Mouse (Mus musculus) lung, adult 2 months (tissue): Measurements from ENCODE around the gene 1700057G04Rik. TPM values are rescaled to one million over a fixed set of nuclear protein-coding genes. Genes with fewer than 3 reads are reported as not detected.
"Not testable (repeated sequence)": the region's sequence is repeated elsewhere in the genome, so short reads cannot be mapped to it uniquely, and the experiment has no call there.

Source experiments
- DNase-seq: peaks from one replicate; pipeline ENCODE4 v3.0.0; 2022
- H3K4me1 ChIP-seq: fragments of 200-500 bp; 2 replicates; pipeline ENCODE4 v1.6.1; 2011; ENCODE audit warnings: low read length; ENCODE audit not compliant: control insufficient read depth, insufficient read depth
- H3K4me3 ChIP-seq: fragments of 200-500 bp; replicated peaks from 2 replicates; pipeline ENCODE3; 2011; ENCODE audit warnings: low read depth, mild to moderate bottlenecking, control low read depth, low read length; ENCODE audit errors: extremely low read depth
- CTCF ChIP-seq: fragments of 200-500 bp; IDR thresholded peaks from 2 replicates; pipeline ENCODE4 v1.5.1; 2011; ENCODE audit warnings: mild to moderate bottlenecking, low read length, control low read depth; ENCODE audit not compliant: insufficient read depth
- POLR2A ChIP-seq: fragments of 200-500 bp; IDR thresholded peaks from 2 replicates; pipeline ENCODE4 v1.6.1; 2011; ENCODE audit warnings: low read depth, mild to moderate bottlenecking, control low read depth, low read length, borderline replicate concordance; ENCODE audit errors: extremely low read depth
- WGBS: fragments of 180-500 bp; shearing (Covaris S2); methylation state at CpG from one replicate; pipeline ENCODE4 v1.1.7; 2018; 5-methylcytosine and 5-hydroxymethylcytosine counted together
- polyA plus RNA-seq: library from polyadenylated mRNA; depleted of rRNA; stranded (reverse); fragments of >200 nt; gene quantifications from 2 replicates; pipeline ENCODE4 v1.2.3, GENCODE M21; 2012

The 1700057G04Rik gene
- polyA plus RNA-seq, 1 experiment: not detected

DNA sequence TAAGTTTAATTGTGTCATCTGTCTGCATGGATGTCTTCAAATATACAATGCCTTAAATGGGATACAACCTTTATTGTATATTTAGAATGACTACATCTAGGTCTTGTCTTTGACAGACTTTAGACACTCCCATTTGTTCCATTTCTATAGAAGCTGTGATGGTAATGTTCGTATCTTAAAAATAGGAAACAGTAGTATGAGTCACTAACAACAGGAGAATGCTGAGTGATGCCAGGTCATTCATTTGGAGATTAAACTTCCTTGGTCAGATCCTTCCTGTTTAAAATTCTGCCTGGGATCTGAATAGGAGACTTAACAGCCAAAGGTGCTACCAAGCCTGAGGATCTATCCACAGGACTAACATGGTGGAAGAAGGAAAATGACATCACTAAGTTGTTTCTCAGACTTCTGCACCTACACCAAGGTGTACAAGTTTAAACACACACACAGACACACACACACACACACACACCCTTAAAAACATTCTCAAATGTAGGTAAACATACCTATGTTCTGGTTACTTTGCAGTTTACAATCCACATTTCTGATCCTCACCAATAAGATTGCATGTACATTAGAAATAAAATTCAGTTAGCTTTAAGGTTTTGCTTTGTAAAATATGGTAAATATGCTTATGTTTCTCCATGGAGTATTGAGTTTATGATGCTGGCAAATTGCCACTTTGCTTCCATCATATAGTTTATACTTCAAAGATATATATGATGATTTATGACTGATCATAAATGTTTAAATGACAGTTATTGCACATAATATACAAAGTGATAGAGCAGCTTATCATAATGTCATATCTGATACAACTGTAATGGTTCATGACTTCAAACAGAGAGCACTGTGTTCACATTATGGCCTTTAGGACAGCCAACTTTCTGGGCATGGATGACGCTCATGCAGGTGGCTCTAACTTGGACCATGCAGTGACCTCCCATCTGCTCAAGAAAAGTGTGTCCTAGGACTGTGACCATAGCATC is 15.3 kb upstream of the 1700057G04Rik start:
- no peaks in the 10 kb centered on the region; the same call in 1 of the 2 replicates for H3K4me1 ChIP-seq
- no peak for TF ChIP-seq CTCF
- no peak for TF ChIP-seq POLR2A
- no peak overlapping the region for H3K4me3 ChIP-seq
- 67% methylated on average over 2 of the region's 2 CpGs for WGBS
- no peak for DNase-seq

DNA sequence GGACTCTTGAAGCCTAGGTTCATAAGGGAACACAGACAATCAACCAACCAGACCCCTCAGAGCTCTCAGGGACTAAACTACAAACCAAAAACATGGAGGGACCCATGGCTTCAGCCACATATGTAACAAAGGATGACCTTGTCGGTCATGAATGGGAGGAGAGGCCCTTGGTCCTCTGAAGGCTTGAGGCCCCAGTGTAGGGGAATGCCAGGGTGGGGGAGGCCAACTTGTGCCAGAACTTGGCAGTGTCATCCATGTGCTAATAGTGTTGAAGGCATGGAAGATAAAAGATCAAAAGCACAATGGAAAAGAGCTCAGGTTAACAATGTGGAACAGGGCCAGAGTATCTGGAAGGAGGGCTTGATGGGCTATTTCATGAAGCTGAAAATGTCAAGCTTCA is 10.9 kb upstream of the 1700057G04Rik start:
- Histone ChIP-seq H3K4me3 (no peak overlapping the region), H3K4me1 (no peaks in the 10 kb centered on the region)
- DNase-seq: no peak
- no peak for TF ChIP-seq CTCF
- TF ChIP-seq POLR2A: no peak
- 74% methylated on average over 1 of the region's 1 CpGs for WGBS

DNA sequence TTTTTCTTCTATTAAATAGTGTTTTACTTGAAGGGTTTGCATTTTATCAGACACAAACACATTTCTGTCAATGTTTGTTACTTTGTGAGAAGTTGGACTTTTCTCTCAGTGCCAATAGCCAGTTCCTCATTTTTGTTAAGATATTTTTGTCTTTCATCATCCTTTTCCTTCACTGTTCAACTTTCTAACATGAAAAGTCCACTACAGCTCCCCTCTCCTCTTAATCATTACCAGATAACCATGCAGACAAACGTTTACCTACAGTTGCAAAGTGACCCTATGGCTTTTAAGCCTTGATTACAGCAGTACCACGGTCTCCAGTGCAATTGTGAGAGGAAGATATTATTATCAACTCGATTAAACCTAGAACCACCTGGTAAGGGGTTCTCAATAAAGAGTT is 8.0 kb upstream of the 1700057G04Rik start:
- DNase-seq: no peak
- no peaks in the 10 kb centered on the region; the same call in 1 of the 2 replicates for H3K4me1 ChIP-seq
- TF ChIP-seq POLR2A: no peak
- TF ChIP-seq CTCF: no peak
- WGBS: 53% methylated on average over 3 of the region's 3 CpGs
- H3K4me3 ChIP-seq: no peak overlapping the region

DNA sequence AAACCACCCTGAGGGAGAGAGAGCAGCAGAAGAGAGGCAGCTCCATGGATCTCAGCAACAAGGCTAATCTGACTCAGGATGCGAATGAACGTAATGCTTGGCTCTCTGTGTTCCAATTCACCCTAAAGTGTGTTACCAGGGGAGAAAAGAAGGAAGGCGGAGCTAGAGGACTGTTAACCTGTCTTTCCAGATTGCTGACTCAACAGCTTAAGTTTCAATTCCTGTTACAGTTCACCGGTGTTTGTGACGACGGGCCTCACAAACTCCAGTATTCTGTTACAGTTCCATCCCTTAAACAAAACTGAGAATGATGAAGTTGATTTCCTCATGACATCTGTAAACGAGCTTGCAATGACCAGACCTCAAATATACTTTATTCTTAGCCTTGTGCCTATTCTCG is 4.1 kb upstream of the 1700057G04Rik start:
- DNase-seq: no peak
- no peak for TF ChIP-seq CTCF
- no peak for TF ChIP-seq POLR2A
- Histone ChIP-seq H3K4me3 (no peak overlapping the region), H3K4me1 (no peaks in the 10 kb centered on the region; the same call in 1 of the 2 replicates)
- 79% methylated on average over 8 of the region's 8 CpGs for WGBS

DNA sequence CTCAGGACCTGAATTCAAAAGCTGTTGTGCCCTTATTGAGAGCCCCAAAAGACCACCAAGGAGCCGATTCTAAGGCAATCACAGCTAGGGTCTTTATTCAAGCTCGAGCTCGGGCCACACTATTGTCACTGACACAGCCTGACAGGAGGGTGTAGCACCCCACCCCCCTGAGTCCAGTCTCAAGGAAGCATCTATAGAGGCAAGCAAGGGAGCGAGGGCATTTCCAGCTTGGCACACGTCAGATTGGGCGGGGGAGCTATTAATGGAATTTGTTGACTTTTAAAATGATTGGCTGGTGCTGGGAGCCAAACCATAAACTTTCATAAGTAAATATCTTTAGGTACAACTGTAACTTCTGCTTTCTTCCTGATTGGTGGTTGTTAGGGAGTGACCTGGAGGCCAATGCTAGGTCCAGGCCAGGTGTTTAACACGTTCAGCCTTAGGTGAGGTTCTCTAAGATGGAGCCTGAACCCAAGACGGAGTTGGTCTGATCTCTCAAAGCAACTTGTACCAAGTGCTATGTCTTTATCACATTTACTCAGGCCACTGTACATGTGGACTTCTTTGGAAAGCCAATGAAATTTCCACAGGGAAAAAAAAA is 3.5 kb upstream of the 1700057G04Rik start:
- DNase-seq: no peak
- WGBS: 76% methylated on average over 8 of the region's 8 CpGs
- TF ChIP-seq CTCF (no peak), POLR2A (no peak)
- H3K4me1 ChIP-seq: no peaks in the 10 kb centered on the region; the same call in 1 of the 2 replicates
- H3K4me3 ChIP-seq: no peak overlapping the region

DNA sequence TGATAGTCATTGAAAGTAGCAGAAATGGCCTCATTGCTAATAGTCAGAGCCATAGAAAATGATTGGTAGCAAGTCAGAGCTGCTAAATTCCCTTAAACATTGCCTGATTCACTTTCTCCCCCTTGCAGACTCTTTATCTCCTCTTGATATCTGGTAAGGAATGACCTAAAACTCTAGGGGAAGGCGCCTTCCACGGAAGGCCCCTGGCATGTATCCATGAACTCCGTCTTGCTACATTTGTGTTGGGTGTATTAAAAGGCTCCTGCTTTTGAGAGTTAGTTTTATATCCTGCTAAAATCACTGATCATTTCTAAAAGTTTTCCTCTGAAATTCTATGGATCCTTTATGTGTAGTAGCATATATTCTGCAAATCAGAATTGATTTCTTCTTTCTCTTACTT is 7.6 kb downstream of the 1700057G04Rik start:
- 37% methylated on average over 3 of the region's 3 CpGs for WGBS

DNA sequence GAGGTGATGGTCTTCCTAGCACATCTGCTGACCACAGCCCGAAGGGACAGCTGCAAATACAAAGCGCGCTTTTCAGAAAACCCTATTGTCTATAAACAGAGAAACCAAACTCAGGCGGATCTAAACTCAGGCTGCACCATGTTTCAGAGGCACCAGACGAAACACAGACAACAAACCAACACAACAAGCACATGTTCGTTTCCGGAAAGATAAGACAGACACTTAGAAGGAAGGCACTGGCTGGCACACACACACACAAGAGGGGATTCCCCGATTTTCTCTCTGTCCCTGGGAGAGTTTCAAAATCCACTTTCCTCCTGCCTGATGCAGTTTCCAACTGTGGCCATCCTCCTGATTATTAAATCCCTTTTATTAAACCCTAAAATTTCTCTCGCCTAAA is 16.8 kb downstream of the 1700057G04Rik start:
- not testable (repeated sequence) for DNase-seq, H3K4me3 ChIP-seq, H3K4me1 ChIP-seq
- WGBS: 75% methylated on average over 9 of the region's 9 CpGs

More for the DNA sequence above, 7.6 kb downstream of the 1700057G04Rik start:
- peaks cover 3% of the 10 kb centered on the region; the same call in 1 of the 2 replicates for H3K4me1 ChIP-seq
- DNase-seq: no peak
- no peak overlapping the region for H3K4me3 ChIP-seq
- TF ChIP-seq CTCF (no peak), POLR2A (no peak)

DNA sequence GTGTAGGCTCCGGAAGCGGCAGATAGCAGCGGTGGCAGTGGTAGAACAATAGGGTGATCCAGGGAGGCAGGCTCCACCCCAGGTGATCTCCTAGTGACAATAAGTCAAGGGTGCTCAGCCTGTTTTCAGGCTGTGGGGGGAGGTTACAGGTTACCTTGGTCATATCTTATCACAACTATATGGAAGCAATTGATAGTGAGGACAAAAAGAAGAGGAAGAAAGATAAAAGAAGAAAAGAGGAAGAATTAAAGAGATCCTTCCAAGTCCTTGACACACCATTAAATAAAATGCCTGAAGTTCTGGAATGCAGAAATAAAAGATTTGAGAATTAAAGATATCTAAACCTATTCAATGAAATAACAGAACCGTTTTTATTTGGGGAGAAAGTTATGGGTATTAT is 17.6 kb downstream of the 1700057G04Rik start:
- TF ChIP-seq CTCF (no peak), POLR2A (no peak)
- H3K4me1 ChIP-seq: no peaks in the 10 kb centered on the region
- DNase-seq: no peak
- H3K4me3 ChIP-seq: no peak overlapping the region
- 84% methylated on average over 4 of the region's 4 CpGs for WGBS

DNA sequence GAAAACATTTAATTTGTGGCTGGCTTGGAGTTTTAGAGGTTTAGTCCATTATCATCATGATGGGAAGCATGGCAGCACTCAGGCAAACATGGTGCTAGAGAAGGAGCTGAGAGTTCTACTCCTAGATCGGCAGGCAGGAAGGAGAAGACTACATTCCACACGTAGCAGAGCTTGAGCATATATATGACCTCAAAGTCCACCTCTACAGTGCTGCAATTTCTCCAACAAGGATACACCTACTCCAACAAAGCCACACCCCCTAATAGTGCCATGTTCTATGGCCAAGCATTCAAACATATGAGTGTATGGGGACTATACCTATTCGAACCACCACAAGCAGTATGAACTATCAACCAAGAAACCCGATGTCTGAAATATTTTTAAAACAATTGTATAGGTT is 22.2 kb downstream of the 1700057G04Rik start:
- WGBS: 93% methylated on average over 4 of the region's 4 CpGs
- DNase-seq: no peak
- Histone ChIP-seq H3K4me1 (no peaks in the 10 kb centered on the region; the same call in 1 of the 2 replicates), H3K4me3 (no peak overlapping the region)
- TF ChIP-seq CTCF (no peak), POLR2A (no peak)
